Mouse (Mus musculus): ENCODE data around the gene C1qb. TPM values are rescaled to one million over a fixed set of nuclear protein-coding genes. Genes with fewer than 3 reads are reported as not detected.

Gene C1qb
- polyA plus RNA-seq, 1 experiment from 2014 or later: not detected

- ChIA-PET CTCF (no interaction called here), POLR2A (no interaction called here)
- H3K27me3 ChIP-seq: peaks cover 14% of the 10 kb centered on the region
- DNase-seq (ENCODE audit: low read depth, low spot score) (no peak), ATAC-seq (no peak)
- in situ Hi-C loops (cut with MboI; ENCODE audit: low pct_unique_long_range_greater_than_20kb): no loop called here
- TF ChIP-seq CTCF (IDR thresholded peaks at IDR 0.05): no peak
These were observed 18.2 kb downstream of the C1qb start for GRCm38 (mm10) chr4:136867690-136868345.

GRCm38 (mm10) chr4:136865531-136865930 lies 20.5 kb downstream of the C1qb start:
- CTCF ChIA-PET: no interaction called here
- H3K27me3 ChIP-seq: peaks cover 25% of the 10 kb centered on the region
- ATAC-seq: no peak
- no peak for DNase-seq (ENCODE audit: low read depth, low spot score)
- TF ChIP-seq CTCF (IDR thresholded peaks at IDR 0.05): no peak
- POLR2A ChIA-PET: no interaction called here
- in situ Hi-C loops (cut with MboI; ENCODE audit: low pct_unique_long_range_greater_than_20kb): no loop called here

GRCm38 (mm10) chr4:136864751-136865470 lies 21.1 kb downstream of the C1qb start:
- H3K27me3 ChIP-seq: peaks cover 25% of the 10 kb centered on the region

GRCm38 (mm10) chr4:136863517-136863916 lies 22.5 kb downstream of the C1qb start:
- no peak for TF ChIP-seq CTCF (IDR thresholded peaks at IDR 0.05)
- DNase-seq (ENCODE audit: low read depth, low spot score) (no peak), ATAC-seq (no peak)
- H3K27me3 ChIP-seq: peaks cover 25% of the 10 kb centered on the region
- ChIA-PET POLR2A (no interaction called here), CTCF (no interaction called here)
- in situ Hi-C loops (cut with MboI; ENCODE audit: low pct_unique_long_range_greater_than_20kb): no loop called here

More at GRCm38 (mm10) chr4:136864751-136865470, 21.1 kb downstream of the C1qb start:
- no peak for DNase-seq (ENCODE audit: low read depth, low spot score)
- ChIA-PET POLR2A (no interaction called here), CTCF (no interaction called here)
- TF ChIP-seq CTCF (IDR thresholded peaks at IDR 0.05): no peak
- in situ Hi-C loops (cut with MboI; ENCODE audit: low pct_unique_long_range_greater_than_20kb): no loop called here
- ATAC-seq: no peak

- no peak for DNase-seq (ENCODE audit: low read depth, low spot score)
- H3K27me3 ChIP-seq: peaks cover 31% of the 10 kb centered on the region
- ChIA-PET POLR2A (no interaction called here), CTCF (no interaction called here)
- in situ Hi-C loops (cut with MboI; ENCODE audit: low pct_unique_long_range_greater_than_20kb): no loop called here
- TF ChIP-seq CTCF (IDR thresholded peaks at IDR 0.05): no peak
- ATAC-seq: no peak
These were observed 23.6 kb downstream of the C1qb start for GRCm38 (mm10) chr4:136862411-136862810.

- in situ Hi-C loops (cut with MboI; ENCODE audit: low pct_unique_long_range_greater_than_20kb): no loop called here
- no peak for DNase-seq (ENCODE audit: low read depth, low spot score)
- ChIA-PET CTCF (no interaction called here), POLR2A (no interaction called here)
- TF ChIP-seq CTCF (IDR thresholded peaks at IDR 0.05): no peak
- no peak for ATAC-seq
- peaks cover 31% of the 10 kb centered on the region for H3K27me3 ChIP-seq
These were observed 24.2 kb downstream of the C1qb start for GRCm38 (mm10) chr4:136861806-136862205.

GRCm38 (mm10) chr4:136860022-136860421 lies 26.0 kb downstream of the C1qb start:
- in situ Hi-C loops (cut with MboI; ENCODE audit: low pct_unique_long_range_greater_than_20kb): no loop called here
- ChIA-PET POLR2A (no interaction called here), CTCF (no interaction called here)
- DNase-seq (ENCODE audit: low read depth, low spot score): no peak
- no peak for TF ChIP-seq CTCF (IDR thresholded peaks at IDR 0.05)
- ATAC-seq: no peak
- peaks cover 20% of the 10 kb centered on the region for H3K27me3 ChIP-seq

GRCm38 (mm10) chr4:136855081-136855480 lies 30.9 kb downstream of the C1qb start:
- DNase-seq (ENCODE audit: low read depth, low spot score) (no peak), ATAC-seq (no peak)
- in situ Hi-C loops (cut with MboI; ENCODE audit: low pct_unique_long_range_greater_than_20kb): no loop called here
- POLR2A ChIA-PET: no interaction called here
- TF ChIP-seq CTCF (IDR thresholded peaks at IDR 0.05): peak; percentile 41
- CTCF ChIA-PET: no interaction called here
- H3K27me3 ChIP-seq: peaks cover 12% of the 10 kb centered on the region

- CTCF ChIA-PET: no interaction called here
- TF ChIP-seq CTCF (IDR thresholded peaks at IDR 0.05): no peak
- POLR2A ChIA-PET: no interaction called here
- DNase-seq (ENCODE audit: low read depth, low spot score) (no peak), ATAC-seq (no peak)
- H3K27me3 ChIP-seq: peaks cover 18% of the 10 kb centered on the region
- in situ Hi-C loops (cut with MboI; ENCODE audit: low pct_unique_long_range_greater_than_20kb): no loop called here
These were observed 33.0 kb downstream of the C1qb start for GRCm38 (mm10) chr4:136852989-136853388.

- no peak for DNase-seq (ENCODE audit: low read depth, low spot score)
- ChIA-PET CTCF (no interaction called here), POLR2A (no interaction called here)
- ATAC-seq: no peak
- H3K27me3 ChIP-seq: peaks cover 16% of the 10 kb centered on the region
- in situ Hi-C loops (cut with MboI; ENCODE audit: low pct_unique_long_range_greater_than_20kb): no loop called here
- no peak for TF ChIP-seq CTCF (IDR thresholded peaks at IDR 0.05)
These were observed 33.9 kb downstream of the C1qb start for GRCm38 (mm10) chr4:136852119-136852518.

- no peak for ATAC-seq
- no peak for TF ChIP-seq CTCF (IDR thresholded peaks at IDR 0.05)
- no peak for DNase-seq (ENCODE audit: low read depth, low spot score)
- ChIA-PET POLR2A (no interaction called here), CTCF (no interaction called here)
- peaks cover 19% of the 10 kb centered on the region for H3K27me3 ChIP-seq
- in situ Hi-C loops (cut with MboI; ENCODE audit: low pct_unique_long_range_greater_than_20kb): no loop called here
These were observed 37.4 kb downstream of the C1qb start for GRCm38 (mm10) chr4:136848565-136848964.

GRCm38 (mm10) chr4:136847166-136847565 lies 38.8 kb downstream of the C1qb start:
- POLR2A ChIA-PET: no interaction called here
- DNase-seq (ENCODE audit: low read depth, low spot score): no peak
- TF ChIP-seq CTCF (IDR thresholded peaks at IDR 0.05): no peak
- CTCF ChIA-PET: no interaction called here
- H3K27me3 ChIP-seq: peaks cover 19% of the 10 kb centered on the region
- no peak for ATAC-seq
- in situ Hi-C loops (cut with MboI; ENCODE audit: low pct_unique_long_range_greater_than_20kb): no loop called here

Data from Patski (cell line).